Mouse (Mus musculus) small intestine, adult 2 months (tissue): ENCODE results near the gene Pawr.

Experiments
- CTCF ChIP-seq: fragments of 200-500 bp; IDR thresholded peaks from 2 replicates; pipeline ENCODE4 v1.5.1; 2012; ENCODE audit warnings: low read depth, mild to moderate bottlenecking, control low read depth, inconsistent platforms, low read length, moderate library complexity, mixed read lengths; ENCODE audit not compliant: insufficient replicate concordance, insufficient read length; ENCODE audit errors: extremely low read depth
- POLR2A ChIP-seq: fragments of 200-500 bp; IDR thresholded peaks from 2 replicates; pipeline ENCODE4 v1.6.1; 2012; ENCODE audit warnings: low read depth, mild to moderate bottlenecking, control low read depth, inconsistent platforms, low read length, moderate library complexity

- TF ChIP-seq CTCF (no peak), POLR2A (no peak)
Measured at GRCm38 (mm10) chr10:108356601-108357187, 24.8 kb downstream of the Pawr start.
